Mouse (Mus musculus) midbrain, embryonic 16.5 days (tissue): ENCODE data around the gene Zswim3. TPM values are rescaled to one million over a fixed set of nuclear protein-coding genes. Genes with fewer than 3 reads are reported as not detected.

Experiments
- ATAC-seq: fragments of 200-750 bp; cut with Nextera tagmentation; 2 replicates; pipeline ENCODE4 v1.8.0; 2017; ENCODE audit warnings: moderate TSS enrichment
- H3K27ac ChIP-seq: fragments of 300-500 bp; sonication (generic); 2 replicates; pipeline ENCODE4 v1.5.1; 2014; ENCODE audit warnings: mild to moderate bottlenecking, low read length, mixed read lengths
- H3K27me3 ChIP-seq: fragments of 300-500 bp; sonication (generic); 2 replicates; pipeline ENCODE4 v1.6.1; 2014; ENCODE audit warnings: low read depth, low read length, mixed read lengths; ENCODE audit not compliant: control insufficient read depth, insufficient read depth
- H3K36me3 ChIP-seq: fragments of 300-500 bp; sonication (generic); 2 replicates; pipeline ENCODE4 v1.6.1; 2014; ENCODE audit warnings: mild to moderate bottlenecking, low read length, moderate library complexity, mixed read lengths; ENCODE audit not compliant: control insufficient read depth, insufficient read depth
- H3K4me1 ChIP-seq: fragments of 300-500 bp; sonication (generic); 2 replicates; pipeline ENCODE4 v1.6.1; 2014; ENCODE audit warnings: mild to moderate bottlenecking, low read length, mixed read lengths; ENCODE audit not compliant: control insufficient read depth, insufficient read depth
- H3K4me2 ChIP-seq: fragments of 300-500 bp; sonication (generic); 2 replicates; pipeline ENCODE4 v1.6.1; 2014; ENCODE audit warnings: mild to moderate bottlenecking, low read length, mixed read lengths
- H3K4me3 ChIP-seq: fragments of 300-500 bp; sonication (generic); 2 replicates; pipeline ENCODE4 v1.5.1; 2014; ENCODE audit warnings: low read depth, mild to moderate bottlenecking, low read length, moderate library complexity, mixed read lengths
- H3K9ac ChIP-seq: fragments of 300-500 bp; sonication (generic); 2 replicates; pipeline ENCODE4 v1.6.1; 2014; ENCODE audit warnings: low read depth, low read length, mixed read lengths
- H3K9me3 ChIP-seq: fragments of 300-500 bp; sonication (generic); replicated peaks from 2 replicates; pipeline ENCODE4 v1.6.1; 2014; ENCODE audit warnings: mild to moderate bottlenecking, low read length, mixed read lengths; ENCODE audit not compliant: control insufficient read depth, poor library complexity, severe bottlenecking
- WGBS: fragments of 180-500 bp; shearing (Covaris S2); extraction: QIAGEN DNeasy Blood & Tissue Kit; methylation state at CpG from one replicate; pipeline ENCODE4 v1.1.7; 2014; 5-methylcytosine and 5-hydroxymethylcytosine counted together
- polyA plus RNA-seq: library from polyadenylated mRNA; unstranded; fragments of >200 nt; fragmentation: Nextera tagmentation; extraction: Ambion mirVana; gene quantifications from 2 replicates; pipeline ENCODE4 v1.2.1, GENCODE M21; 2015

The Zswim3 gene
- polyA plus RNA-seq, 1 experiment from 2014 or later, result 17.4 TPM

DNA sequence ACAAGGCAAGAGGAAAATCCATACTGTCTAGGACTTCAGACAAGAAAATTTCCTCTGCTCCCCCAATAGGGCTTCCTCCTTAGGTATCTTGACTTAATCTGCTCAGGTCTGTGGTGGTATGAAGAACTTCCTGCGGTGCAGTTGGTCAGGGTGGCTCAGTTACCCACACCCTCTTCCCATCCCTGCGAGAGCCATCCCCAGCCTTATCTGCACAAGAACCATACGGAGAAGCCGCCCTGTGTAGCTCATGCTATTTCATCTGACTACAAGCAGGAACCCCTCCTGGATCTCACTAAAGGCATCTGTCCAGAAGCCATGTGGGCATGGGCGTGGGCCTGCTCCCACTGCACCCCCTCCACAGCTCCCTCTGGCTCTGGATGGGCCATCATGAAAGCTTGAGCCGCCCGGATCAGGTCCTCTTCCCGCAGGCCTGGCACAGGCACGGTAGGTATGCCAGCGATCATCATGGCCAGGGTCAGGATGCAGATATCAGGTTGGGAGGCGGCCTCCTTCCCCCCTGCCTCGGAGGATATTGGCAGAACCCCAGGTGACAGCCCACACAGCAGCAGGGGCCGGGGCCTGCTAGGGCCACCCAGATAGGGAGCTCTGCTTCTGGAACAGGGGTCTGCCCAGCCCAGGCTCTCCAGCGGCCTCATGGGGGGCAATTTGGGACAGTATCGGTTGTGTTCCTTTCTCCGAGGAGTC, 22.4 kb downstream of the Zswim3 start:
- WGBS, result 94% methylated on average over 16 of the region's 16 CpGs
- H3K4me1 ChIP-seq, result peaks cover 10% of the 10 kb centered on the region
- no peak overlapping the region for H3K4me3 ChIP-seq

DNA sequence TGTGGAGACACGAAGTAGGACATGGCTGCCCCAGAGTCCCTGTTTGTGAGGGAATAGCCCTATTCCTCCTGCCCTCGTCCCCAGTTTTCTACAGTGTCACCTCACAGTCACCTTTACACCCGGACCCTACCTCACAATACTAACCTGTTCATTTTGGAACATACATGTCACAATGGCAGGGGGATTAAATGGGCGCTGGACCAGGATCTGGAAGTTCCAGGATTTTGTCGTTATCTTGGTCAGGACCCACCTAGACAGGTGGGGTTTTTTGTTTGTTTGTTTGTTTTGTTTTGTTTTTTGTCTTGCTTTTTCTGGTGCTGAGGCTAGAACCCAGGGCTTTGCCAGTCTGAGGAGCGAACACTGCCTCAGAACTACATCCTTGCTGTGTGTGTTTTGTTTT, 23.5 kb downstream of the Zswim3 start, which contains the start of gene Spata25:
Spata25 (minus strand) TSS at position 101 of the 400 bp plus-strand sequence.
- Histone ChIP-seq H3K4me2 (no peak within 1 kb of the TSS), H3K4me3 (no peak within 1 kb of the TSS), H3K27ac (no peak within 1 kb of the TSS), H3K36me3 (peaks cover 23% of the 10 kb centered on the region), H3K9ac (no peak within 1 kb of the TSS), H3K9me3 (no peaks in the 10 kb centered on the region), H3K4me1 (peaks cover 8% of the 10 kb centered on the region), H3K27me3 (no peaks in the 10 kb centered on the region)
- WGBS, result 84% methylated on average over 6 of the region's 6 CpGs
- ATAC-seq, result no peak

More for the DNA sequence above, 22.4 kb downstream of the Zswim3 start:
- H3K36me3 ChIP-seq, result peaks cover 23% of the 10 kb centered on the region
- H3K9me3 ChIP-seq, result no peaks in the 10 kb centered on the region
- H3K27me3 ChIP-seq, result no peaks in the 10 kb centered on the region
- no peak overlapping the region for H3K9ac ChIP-seq
- no peak overlapping the region for H3K27ac ChIP-seq
- ATAC-seq, result no peak
- no peak overlapping the region for H3K4me2 ChIP-seq

DNA sequence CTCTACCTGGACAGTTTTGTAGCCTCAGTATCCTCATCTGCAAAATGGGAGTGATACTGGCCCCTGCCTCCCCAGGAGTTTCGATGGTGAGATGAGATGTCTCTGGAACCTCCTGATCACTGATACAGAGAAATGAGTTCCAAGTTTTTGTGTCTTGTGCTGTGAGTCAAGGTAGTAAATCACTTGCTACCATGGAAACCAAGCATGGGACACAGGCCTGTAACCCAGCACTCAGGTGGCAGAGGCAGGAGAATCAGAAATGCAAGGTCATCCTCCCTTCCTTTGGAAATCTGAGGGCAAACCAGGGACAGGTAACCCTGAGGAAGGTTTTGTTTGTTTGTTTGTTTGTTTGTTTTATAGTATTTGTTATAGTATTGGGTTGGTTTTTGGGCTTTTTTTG, 24.2 kb downstream of the Zswim3 start:
- H3K9me3 ChIP-seq, result no peaks in the 10 kb centered on the region
- ATAC-seq, result no peak
- peaks cover 4% of the 10 kb centered on the region for H3K4me1 ChIP-seq
- H3K4me2 ChIP-seq, result no peak overlapping the region
- no peak overlapping the region for H3K27ac ChIP-seq
- WGBS, result 100% methylated on average over 1 of the region's 1 CpGs
- no peak overlapping the region for H3K9ac ChIP-seq
- no peak overlapping the region for H3K4me3 ChIP-seq
- H3K27me3 ChIP-seq, result no peaks in the 10 kb centered on the region
- H3K36me3 ChIP-seq, result peaks cover 23% of the 10 kb centered on the region

DNA sequence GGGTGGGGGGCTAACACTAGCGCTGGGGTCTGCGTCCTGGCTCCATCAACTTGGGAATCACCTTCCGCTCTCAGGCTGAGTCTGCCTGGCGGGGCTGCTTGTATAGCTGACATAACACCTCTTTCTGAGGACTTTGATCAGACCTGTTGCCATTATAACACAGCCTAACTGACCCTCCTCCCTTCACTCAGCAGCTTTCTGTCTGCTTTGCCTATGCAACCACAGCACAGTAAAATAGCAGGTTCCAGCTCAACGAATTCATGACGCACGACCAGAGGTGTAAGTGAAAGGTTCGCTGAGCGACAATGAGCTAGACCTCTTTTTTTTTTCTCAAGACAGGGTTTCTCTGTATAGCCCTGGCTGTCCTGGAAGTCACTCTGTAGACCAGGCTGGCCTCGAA, 26.1 kb downstream of the Zswim3 start:
- H3K9ac ChIP-seq, result no peak overlapping the region
- H3K4me2 ChIP-seq, result no peak overlapping the region
- 86% methylated on average over 10 of the region's 10 CpGs for WGBS
- H3K27me3 ChIP-seq, result no peaks in the 10 kb centered on the region
- ATAC-seq, result no peak
- no peak overlapping the region for H3K27ac ChIP-seq
- H3K9me3 ChIP-seq, result no peaks in the 10 kb centered on the region
- peaks cover 13% of the 10 kb centered on the region for H3K4me1 ChIP-seq
- peaks cover 9% of the 10 kb centered on the region; the same call in 1 of the 2 replicates for H3K36me3 ChIP-seq
- H3K4me3 ChIP-seq, result no peak overlapping the region

DNA sequence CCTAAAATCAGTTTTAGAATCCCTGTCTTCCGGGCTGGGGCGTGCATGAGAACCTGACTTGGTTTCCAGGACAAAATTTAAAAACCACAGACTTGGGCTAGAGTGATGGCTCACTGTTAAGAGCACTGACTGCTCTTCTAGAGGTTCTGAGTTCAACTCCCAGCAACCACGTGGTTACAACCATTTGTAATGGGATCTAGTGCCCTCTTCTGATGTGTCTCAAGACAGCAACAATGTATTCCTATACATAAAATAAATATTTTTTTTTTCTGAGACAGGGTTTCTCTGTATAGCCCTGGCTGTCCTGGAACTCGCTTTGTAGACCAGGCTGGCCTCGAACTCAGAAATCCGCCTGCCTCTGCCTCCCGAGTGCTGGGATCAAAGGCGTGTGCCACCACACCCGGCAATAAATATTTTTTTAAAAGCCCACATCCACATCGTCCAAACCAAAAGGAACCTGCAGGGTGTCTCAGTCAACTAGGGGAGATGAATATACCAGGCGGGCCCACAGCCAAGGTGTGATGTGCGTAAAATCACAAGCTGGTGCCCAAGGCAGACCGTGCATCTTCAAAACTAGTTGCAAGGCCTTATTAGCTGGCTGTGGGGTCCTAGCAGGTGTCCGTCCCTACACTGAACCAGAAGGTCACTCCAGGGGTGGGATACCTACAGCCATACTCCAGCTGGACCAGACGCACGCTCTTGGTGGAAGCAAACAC, 27.3 kb downstream of the Zswim3 start:
- peak overlapping the region; percentile 74 for H3K4me3 ChIP-seq
- 64% methylated on average over 16 of the region's 16 CpGs for WGBS
- H3K9ac ChIP-seq, result peak overlapping the region; percentile 87
- peaks cover 6% of the 10 kb centered on the region; the same call in 1 of the 2 replicates for H3K36me3 ChIP-seq
- H3K9me3 ChIP-seq, result no peaks in the 10 kb centered on the region
- peak overlapping the region; percentile 77 for H3K27ac ChIP-seq
- peaks cover 13% of the 10 kb centered on the region for H3K4me1 ChIP-seq
- no peaks in the 10 kb centered on the region for H3K27me3 ChIP-seq
- peak overlapping the region; percentile 96 for H3K4me2 ChIP-seq
- no peak for ATAC-seq

DNA sequence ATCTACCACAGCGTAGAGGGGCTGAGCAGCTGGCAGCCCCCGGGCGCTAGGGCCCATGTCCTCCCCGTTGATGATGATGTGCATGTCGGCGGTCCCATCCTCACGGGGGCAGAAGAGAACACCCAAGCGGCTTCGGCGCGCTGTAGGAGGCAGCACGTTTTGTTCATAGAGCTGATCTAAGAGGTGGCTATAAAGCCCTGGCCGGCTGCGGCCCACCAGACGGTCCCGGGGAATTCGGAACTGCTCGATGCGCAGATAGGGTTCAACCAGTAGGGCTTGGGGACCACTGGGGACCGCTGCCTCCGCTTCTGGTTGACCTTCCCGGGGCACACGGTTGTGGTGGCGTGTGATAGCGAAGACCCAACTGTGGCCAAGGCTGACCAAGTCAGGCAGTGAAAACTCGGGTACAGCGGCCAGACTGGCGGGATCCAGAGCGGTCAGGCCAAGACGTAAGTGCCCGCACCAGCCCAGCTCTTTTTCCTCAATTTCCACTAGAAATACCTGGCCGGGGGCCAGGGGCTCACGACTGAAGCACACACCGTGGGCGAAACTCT, 27.9 kb downstream of the Zswim3 start, which contains the start of gene Ctsa:
Ctsa (plus strand) TSS at position 126 of the 554 bp plus-strand sequence.
- H3K36me3 ChIP-seq, result peaks cover under 1% of the 10 kb centered on the region; the same call in 1 of the 2 replicates
- ATAC-seq, result peak; percentile 66
- WGBS, result under 1% methylated on average over 35 of the region's 35 CpGs

DNA sequence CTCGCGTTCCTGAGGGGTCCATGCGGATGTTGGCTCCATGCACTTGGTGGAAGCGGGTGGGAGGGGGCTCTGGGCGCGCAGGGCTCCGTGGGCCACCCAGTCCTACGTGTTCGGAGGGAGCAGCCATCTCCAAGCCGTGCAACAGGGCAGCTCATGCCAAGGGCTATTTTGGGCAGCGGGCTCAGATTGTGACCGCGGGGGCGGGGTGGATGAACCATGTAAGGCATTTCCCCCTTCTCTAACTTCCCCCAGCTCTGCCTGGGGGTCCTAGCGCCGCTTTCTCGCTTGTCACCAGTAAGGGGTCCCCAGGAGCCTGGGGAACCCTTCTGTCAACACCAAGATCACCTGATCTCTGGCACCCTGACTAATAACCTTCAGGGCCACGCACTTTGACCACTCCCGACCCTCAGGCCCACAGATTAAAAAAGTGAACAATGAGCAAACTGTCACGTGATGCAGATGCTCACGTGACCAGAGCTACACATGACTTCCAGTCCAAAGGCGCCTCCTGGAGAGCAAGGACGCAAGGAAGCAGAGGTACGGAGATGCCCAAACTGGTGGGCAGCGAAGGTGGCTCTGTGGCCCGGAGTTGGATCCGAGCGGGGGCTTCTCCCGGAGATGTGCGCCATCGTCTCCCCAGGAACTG, 28.5 kb downstream of the Zswim3 start, which contains the start of gene Neurl2:
Neurl2 (minus strand) TSS at position 143 of the 646 bp plus-strand sequence.
- under 1% methylated on average over 31 of the region's 31 CpGs for WGBS
- H3K4me3 ChIP-seq, result peak within 1 kb of the TSS; percentile 74
- peak; percentile 81 for ATAC-seq
- H3K36me3 ChIP-seq, result peaks cover 5% of the 10 kb centered on the region
- H3K27ac ChIP-seq, result peak within 1 kb of the TSS; percentile 77
- peak within 1 kb of the TSS; percentile 96 for H3K4me2 ChIP-seq
- H3K4me1 ChIP-seq, result peaks cover 13% of the 10 kb centered on the region
- H3K27me3 ChIP-seq, result no peaks in the 10 kb centered on the region
- peak within 1 kb of the TSS; percentile 87 for H3K9ac ChIP-seq
- no peaks in the 10 kb centered on the region for H3K9me3 ChIP-seq

More for the DNA sequence above, 27.9 kb downstream of the Zswim3 start, which contains the start of gene Ctsa:
- H3K27ac ChIP-seq, result peak within 1 kb of the TSS; percentile 77
- peaks cover 13% of the 10 kb centered on the region for H3K4me1 ChIP-seq
- H3K4me3 ChIP-seq, result peak within 1 kb of the TSS; percentile 74
- H3K9ac ChIP-seq, result peak within 1 kb of the TSS; percentile 87
- H3K27me3 ChIP-seq, result no peaks in the 10 kb centered on the region
- peak within 1 kb of the TSS; percentile 96 for H3K4me2 ChIP-seq
- no peaks in the 10 kb centered on the region for H3K9me3 ChIP-seq

DNA sequence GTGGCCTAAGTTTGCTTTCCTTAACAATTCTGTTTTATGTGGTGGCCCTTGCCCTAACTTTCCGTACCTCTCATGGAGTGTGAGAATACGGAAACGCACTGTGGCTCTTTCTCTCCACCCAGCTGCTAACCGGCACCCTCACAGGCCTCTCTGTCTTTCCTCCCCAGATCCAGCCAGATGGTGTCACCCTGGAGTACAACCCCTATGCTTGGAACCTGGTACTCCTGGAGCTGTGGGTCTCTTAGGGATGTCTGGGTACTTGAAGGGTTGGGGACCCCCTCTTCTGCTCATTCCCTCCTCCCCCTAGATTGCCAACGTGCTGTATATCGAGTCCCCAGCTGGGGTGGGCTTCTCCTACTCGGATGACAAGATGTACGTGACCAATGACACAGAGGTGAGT, 29.6 kb downstream of the Zswim3 start:
- no peaks in the 10 kb centered on the region for H3K27me3 ChIP-seq
- H3K9ac ChIP-seq, result peak overlapping the region; percentile 87; the same call in 1 of the 2 replicates
- H3K4me3 ChIP-seq, result peak overlapping the region; percentile 74
- no peak overlapping the region for H3K27ac ChIP-seq
- WGBS, result 38% methylated on average over 8 of the region's 8 CpGs
- peak overlapping the region; percentile 96 for H3K4me2 ChIP-seq
- peaks cover 13% of the 10 kb centered on the region for H3K4me1 ChIP-seq
- ATAC-seq, result no peak
- no peaks in the 10 kb centered on the region for H3K9me3 ChIP-seq
- H3K36me3 ChIP-seq, result peaks cover 15% of the 10 kb centered on the region
